Mouse (Mus musculus) ES-Bruce4 (cell line): ENCODE data around the gene Ndel1. TPM values are rescaled to one million over a fixed set of nuclear protein-coding genes. Genes with fewer than 3 reads are reported as not detected.

Source experiments
- H3K27ac ChIP-seq: 2 replicates; pipeline ENCODE4 v1.5.1; 2012; ENCODE audit warnings: low read length, inconsistent platforms; ENCODE audit not compliant: insufficient read depth
- H3K27me3 ChIP-seq: 2 replicates; pipeline ENCODE4 v1.6.1; 2012; ENCODE audit warnings: mild to moderate bottlenecking, low read length, inconsistent platforms; ENCODE audit not compliant: control insufficient read depth, poor library complexity, insufficient read depth, severe bottlenecking
- H3K36me3 ChIP-seq: 2 replicates; pipeline ENCODE4 v1.6.1; 2012; ENCODE audit warnings: inconsistent platforms, mild to moderate bottlenecking, low read length, moderate library complexity; ENCODE audit not compliant: control insufficient read depth, poor library complexity, insufficient read depth, severe bottlenecking
- H3K4me1 ChIP-seq: one replicate; pipeline ENCODE4 v1.8.1; 2011; ENCODE audit warnings: low read length; ENCODE audit not compliant: control insufficient read depth, insufficient read depth
- H3K4me3 ChIP-seq: 2 replicates; pipeline ENCODE4 v1.5.1; 2011; ENCODE audit warnings: low read depth, mild to moderate bottlenecking, low read length
- H3K9ac ChIP-seq: 2 replicates; pipeline ENCODE4 v1.6.1; 2012; ENCODE audit warnings: low read depth, mild to moderate bottlenecking, inconsistent platforms; ENCODE audit not compliant: poor library complexity, severe bottlenecking
- H3K9me3 ChIP-seq: replicated peaks from 2 replicates; pipeline ENCODE4 v1.6.1; 2012; ENCODE audit warnings: mild to moderate bottlenecking, low read length, inconsistent platforms; ENCODE audit not compliant: control insufficient read depth, poor library complexity, insufficient read depth, severe bottlenecking
- CTCF ChIP-seq: IDR thresholded peaks from one replicate; pipeline ENCODE4 v1.8.1; 2011; ENCODE audit warnings: low read depth, low read length
- EP300 ChIP-seq: IDR thresholded peaks from 2 replicates; pipeline ENCODE4 v1.6.1; 2011; ENCODE audit warnings: low read depth, low read length; ENCODE audit not compliant: insufficient read depth
- POLR2A ChIP-seq: IDR thresholded peaks from one replicate; pipeline ENCODE4 v1.8.1; 2011; ENCODE audit warnings: low read length; ENCODE audit not compliant: insufficient read depth
- polyA plus RNA-seq: library from polyadenylated mRNA; stranded (reverse); fragments of >200 nt; gene quantifications from 2 replicates; pipeline ENCODE4 v1.2.4, GENCODE M21; 2011; ENCODE audit warnings: low read depth; ENCODE audit not compliant: missing spikeins, insufficient read depth, insufficient read length

Gene Ndel1
- polyA plus RNA-seq, 1 experiment, result 71.7 TPM

- H3K9me3 ChIP-seq, result no peaks in the 10 kb centered on the region
- peak overlapping the region; percentile 68 for H3K27ac ChIP-seq
- peaks cover 52% of the 10 kb centered on the region for H3K36me3 ChIP-seq
- H3K4me3 ChIP-seq, result peak overlapping the region; percentile 95
- H3K9ac ChIP-seq, result peak overlapping the region; percentile 96
- TF ChIP-seq EP300, result no peak
- TF ChIP-seq POLR2A, result no peak
- TF ChIP-seq CTCF, result no peak
- H3K4me1 ChIP-seq, result no peaks in the 10 kb centered on the region
- no peaks in the 10 kb centered on the region for H3K27me3 ChIP-seq
Measured at GRCm38 (mm10) chr11:68902367-68902766, 30.7 kb upstream of the Ndel1 start.

GRCm38 (mm10) chr11:68902047-68902364 lies 30.3 kb upstream of the Ndel1 start:
- peak overlapping the region; percentile 95 for H3K4me3 ChIP-seq
- no peaks in the 10 kb centered on the region for H3K27me3 ChIP-seq
- no peaks in the 10 kb centered on the region for H3K9me3 ChIP-seq
- H3K36me3 ChIP-seq, result peaks cover 50% of the 10 kb centered on the region
- H3K4me1 ChIP-seq, result no peaks in the 10 kb centered on the region
- TF ChIP-seq EP300, result no peak
- no peak for TF ChIP-seq CTCF
- no peak for TF ChIP-seq POLR2A
- peak overlapping the region; percentile 68 for H3K27ac ChIP-seq
- H3K9ac ChIP-seq, result peak overlapping the region; percentile 96

GRCm38 (mm10) chr11:68901351-68902046 lies 29.8 kb upstream of the Ndel1 start, which contains the start of gene Rpl26:
Gene Rpl26, plus strand, starts transcription at chr11:68901583.
- Histone ChIP-seq H3K4me1 (no peaks in the 10 kb centered on the region), H3K27me3 (no peaks in the 10 kb centered on the region), H3K27ac (peak within 1 kb of the TSS; percentile 68), H3K36me3 (peaks cover 47% of the 10 kb centered on the region), H3K4me3 (peak within 1 kb of the TSS; percentile 95), H3K9me3 (no peaks in the 10 kb centered on the region), H3K9ac (peak within 1 kb of the TSS; percentile 96)
- TF ChIP-seq EP300 (no peak), POLR2A (peak; percentile 88), CTCF (peak; percentile 86)

GRCm38 (mm10) chr11:68900519-68901350 lies 29.1 kb upstream of the Ndel1 start:
- Histone ChIP-seq H3K27me3 (no peaks in the 10 kb centered on the region), H3K4me1 (no peaks in the 10 kb centered on the region), H3K9me3 (no peaks in the 10 kb centered on the region), H3K4me3 (peak overlapping the region; percentile 57), H3K36me3 (peaks cover 40% of the 10 kb centered on the region), H3K27ac (no peak overlapping the region), H3K9ac (peak overlapping the region; percentile 53)
- TF ChIP-seq CTCF (no peak), EP300 (no peak), POLR2A (no peak)

DNA sequence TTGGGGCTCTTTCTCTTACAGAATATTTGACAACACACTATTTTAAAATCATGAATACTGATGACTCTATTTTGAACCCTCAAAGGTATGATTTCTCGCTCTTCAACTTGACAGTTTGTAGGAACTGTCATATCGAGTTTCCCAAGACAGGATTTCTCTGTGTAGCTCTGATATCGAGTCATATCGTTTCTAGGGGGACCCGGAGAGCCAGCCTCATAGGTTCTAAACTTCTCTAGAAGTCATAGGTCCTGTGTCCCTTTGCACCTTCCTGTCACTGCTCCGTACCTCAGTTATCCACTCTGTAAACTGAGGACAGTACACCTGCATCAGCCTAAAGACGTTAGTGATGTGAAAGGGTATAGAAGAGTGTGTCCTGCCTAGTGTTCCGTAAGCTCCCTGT lies 28.2 kb upstream of the Ndel1 start:
- TF ChIP-seq CTCF (no peak), EP300 (no peak), POLR2A (no peak)
- no peaks in the 10 kb centered on the region for H3K4me1 ChIP-seq
- no peaks in the 10 kb centered on the region for H3K27me3 ChIP-seq

DNA sequence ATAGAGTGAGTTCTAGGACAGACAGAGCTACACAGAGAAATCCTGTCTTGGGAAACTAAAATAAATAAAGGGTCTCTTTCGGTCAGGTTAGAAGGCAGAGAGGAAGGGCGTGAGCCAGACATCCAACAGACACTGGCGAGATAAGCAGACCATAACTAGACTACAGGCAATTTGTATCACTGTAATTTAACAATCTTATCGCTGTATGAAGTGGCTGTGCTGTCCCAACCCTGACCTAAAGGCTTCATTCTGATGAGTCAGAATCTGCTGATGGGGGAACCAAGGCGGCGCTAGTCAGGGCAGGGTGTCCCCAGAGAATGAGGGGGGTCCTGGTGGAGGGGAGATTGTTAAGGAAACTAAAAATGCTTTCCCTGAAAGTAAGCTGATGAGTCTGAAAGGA lies 27.1 kb upstream of the Ndel1 start:
- no peaks in the 10 kb centered on the region for H3K4me1 ChIP-seq
- no peaks in the 10 kb centered on the region for H3K9me3 ChIP-seq
- no peak overlapping the region for H3K27ac ChIP-seq
- H3K36me3 ChIP-seq, result peaks cover 20% of the 10 kb centered on the region
- no peaks in the 10 kb centered on the region for H3K27me3 ChIP-seq
- TF ChIP-seq EP300 (no peak), POLR2A (no peak), CTCF (no peak)
- no peak overlapping the region for H3K9ac ChIP-seq
- no peak overlapping the region for H3K4me3 ChIP-seq

More for the DNA sequence above, 28.2 kb upstream of the Ndel1 start:
- H3K9me3 ChIP-seq, result no peaks in the 10 kb centered on the region
- no peak overlapping the region for H3K9ac ChIP-seq
- peaks cover 30% of the 10 kb centered on the region for H3K36me3 ChIP-seq
- H3K4me3 ChIP-seq, result no peak overlapping the region
- H3K27ac ChIP-seq, result no peak overlapping the region
